Mouse (Mus musculus): ENCODE results near the gene Kbtbd12. TPM values are rescaled to one million over a fixed set of nuclear protein-coding genes. Genes with fewer than 3 reads are reported as not detected.

Kbtbd12 gene
- total RNA-seq, 1 experiment = 0.09 TPM

DNA sequence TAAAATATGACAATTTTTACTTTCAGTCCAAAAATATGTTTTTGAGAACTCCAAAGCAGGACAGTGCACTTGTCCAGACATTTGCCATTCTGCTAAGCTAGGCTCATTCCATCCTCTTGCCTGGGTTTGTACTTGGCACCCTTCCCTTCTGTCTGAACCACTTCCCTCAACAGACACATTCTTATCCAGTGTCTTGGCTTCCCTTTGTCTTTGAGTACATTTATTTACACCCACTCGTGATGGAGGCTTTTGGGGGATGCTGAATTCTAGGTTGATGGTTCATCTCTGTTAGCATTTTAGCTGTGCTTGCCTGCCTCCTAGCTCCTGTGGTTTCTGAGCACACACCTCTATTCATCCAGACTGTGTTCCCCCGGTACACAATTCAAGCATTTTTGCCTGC, 31.3 kb downstream of the Kbtbd12 start:
- no peaks in the 10 kb centered on the region for H3K36me3 ChIP-seq (ENCODE audit: control insufficient read depth, insufficient read depth, low read length, poor library complexity, severe bottlenecking)
- no peak for TF ChIP-seq ZC3H11A (IDR thresholded peaks at IDR 0.05; ENCODE audit: borderline replicate concordance, low read depth, low read length)
- no peak for TF ChIP-seq CHD2 (IDR thresholded peaks at IDR 0.05; ENCODE audit: low read depth, low read length)
- TF ChIP-seq ZNF384 (IDR thresholded peaks at IDR 0.05; ENCODE audit: low read depth, low read length) = no peak
- TF ChIP-seq MAFK (IDR thresholded peaks at IDR 0.05; ENCODE audit: insufficient read depth, low read depth, low read length) = no peak
- TF ChIP-seq HCFC1 (IDR thresholded peaks at IDR 0.05; ENCODE audit: borderline replicate concordance, insufficient read depth, low read length) = no peak
- H3K27ac ChIP-seq (ENCODE audit: insufficient read depth, low read depth, low read length, poor library complexity, severe bottlenecking) = no peak overlapping the region
- no peak overlapping the region for H3K4me3 ChIP-seq (ENCODE audit: insufficient read depth in 1 of 2, low read depth in 1 of 2, low read length in 2 of 2, poor library complexity in 1 of 2, severe bottlenecking in 1 of 2)
- in situ Hi-C loops (cut with MboI; ENCODE audit: low sequenced_read_pairs in 2 of 2, unreplicated experiment in 2 of 2) = no loop called here
- H3K9ac ChIP-seq (ENCODE audit: insufficient read depth, low read depth, low read length, poor library complexity, severe bottlenecking) = no peak overlapping the region
- H3K4me1 ChIP-seq (ENCODE audit: control insufficient read depth in 2 of 2, insufficient read depth in 2 of 2, low read length in 2 of 2, poor library complexity in 1 of 2) = no peaks in the 10 kb centered on the region
- H3K9me3 ChIP-seq (ENCODE audit: control insufficient read depth, insufficient read depth, low read depth, low read length) = no peaks in the 10 kb centered on the region
- DNase-seq (ENCODE audit: low read depth, low spot score) = no peak

DNA sequence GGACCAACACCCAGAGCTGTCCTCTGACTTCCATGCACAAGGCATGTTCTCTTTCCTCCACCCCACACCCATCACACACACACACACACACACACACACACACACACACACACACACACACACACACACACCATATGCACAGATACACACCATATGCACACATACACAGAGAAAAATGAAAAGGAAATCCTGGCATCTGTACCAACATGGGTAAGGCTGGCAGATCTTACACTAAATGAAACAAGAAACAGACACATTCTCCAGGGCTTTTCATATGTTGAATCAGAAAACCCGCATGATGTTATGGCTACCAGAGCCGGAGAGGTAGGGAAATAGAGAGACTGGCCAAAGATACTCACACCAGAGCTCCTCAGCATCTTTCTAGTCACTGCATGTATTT, 32.0 kb downstream of the Kbtbd12 start:
- TF ChIP-seq HCFC1 (IDR thresholded peaks at IDR 0.05; ENCODE audit: borderline replicate concordance, insufficient read depth, low read length) = no peak
- no peak for TF ChIP-seq MAFK (IDR thresholded peaks at IDR 0.05; ENCODE audit: insufficient read depth, low read depth, low read length)
- no peak for TF ChIP-seq ZC3H11A (IDR thresholded peaks at IDR 0.05; ENCODE audit: borderline replicate concordance, low read depth, low read length)
- TF ChIP-seq CHD2 (IDR thresholded peaks at IDR 0.05; ENCODE audit: low read depth, low read length) = no peak
- TF ChIP-seq ZNF384 (IDR thresholded peaks at IDR 0.05; ENCODE audit: low read depth, low read length) = no peak
- in situ Hi-C loops (cut with MboI; ENCODE audit: low sequenced_read_pairs in 2 of 2, unreplicated experiment in 2 of 2) = no loop called here
- DNase-seq (ENCODE audit: low read depth, low spot score) = no peak

DNA sequence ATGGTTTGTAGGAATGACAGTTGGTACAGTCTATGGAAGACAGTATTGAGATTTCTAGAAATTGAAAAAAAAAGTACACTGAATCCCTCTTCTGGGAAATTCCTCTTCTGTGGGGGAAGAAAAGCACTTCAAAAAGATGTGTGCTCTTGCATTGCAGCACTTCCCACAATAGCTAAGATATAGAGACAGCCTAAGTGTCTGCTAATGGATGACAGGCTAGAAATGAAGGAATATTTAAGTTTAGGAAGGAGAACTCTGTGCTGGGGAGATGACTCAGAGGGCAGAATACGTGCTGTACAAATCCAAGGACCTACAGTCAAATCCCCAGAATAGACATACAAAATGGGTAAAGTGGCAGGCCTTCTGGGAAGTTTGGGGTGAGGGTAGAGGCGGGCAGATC, 32.5 kb downstream of the Kbtbd12 start:
- Histone ChIP-seq H3K4me3 (ENCODE audit: insufficient read depth in 1 of 2, low read depth in 1 of 2, low read length in 2 of 2, poor library complexity in 1 of 2, severe bottlenecking in 1 of 2) (no peak overlapping the region), H3K9ac (ENCODE audit: insufficient read depth, low read depth, low read length, poor library complexity, severe bottlenecking) (no peak overlapping the region), H3K36me3 (ENCODE audit: control insufficient read depth, insufficient read depth, low read length, poor library complexity, severe bottlenecking) (no peaks in the 10 kb centered on the region), H3K9me3 (ENCODE audit: control insufficient read depth, insufficient read depth, low read depth, low read length) (no peaks in the 10 kb centered on the region), H3K4me1 (ENCODE audit: control insufficient read depth in 2 of 2, insufficient read depth in 2 of 2, low read length in 2 of 2, poor library complexity in 1 of 2) (no peaks in the 10 kb centered on the region), H3K27ac (ENCODE audit: insufficient read depth, low read depth, low read length, poor library complexity, severe bottlenecking) (no peak overlapping the region)
- TF ChIP-seq MAFK (IDR thresholded peaks at IDR 0.05; ENCODE audit: insufficient read depth, low read depth, low read length) (no peak), CHD2 (IDR thresholded peaks at IDR 0.05; ENCODE audit: low read depth, low read length) (no peak), ZNF384 (IDR thresholded peaks at IDR 0.05; ENCODE audit: low read depth, low read length) (no peak), ZC3H11A (IDR thresholded peaks at IDR 0.05; ENCODE audit: borderline replicate concordance, low read depth, low read length) (no peak), HCFC1 (IDR thresholded peaks at IDR 0.05; ENCODE audit: borderline replicate concordance, insufficient read depth, low read length) (no peak)
- in situ Hi-C loops (cut with MboI; ENCODE audit: low sequenced_read_pairs in 2 of 2, unreplicated experiment in 2 of 2) = no loop called here
- no peak for DNase-seq (ENCODE audit: low read depth, low spot score)

More for the DNA sequence above, 32.0 kb downstream of the Kbtbd12 start:
- Histone ChIP-seq H3K27ac (ENCODE audit: insufficient read depth, low read depth, low read length, poor library complexity, severe bottlenecking) (no peak overlapping the region), H3K4me1 (ENCODE audit: control insufficient read depth in 2 of 2, insufficient read depth in 2 of 2, low read length in 2 of 2, poor library complexity in 1 of 2) (no peaks in the 10 kb centered on the region), H3K9ac (ENCODE audit: insufficient read depth, low read depth, low read length, poor library complexity, severe bottlenecking) (no peak overlapping the region), H3K9me3 (ENCODE audit: control insufficient read depth, insufficient read depth, low read depth, low read length) (no peaks in the 10 kb centered on the region), H3K36me3 (ENCODE audit: control insufficient read depth, insufficient read depth, low read length, poor library complexity, severe bottlenecking) (no peaks in the 10 kb centered on the region), H3K4me3 (ENCODE audit: insufficient read depth in 1 of 2, low read depth in 1 of 2, low read length in 2 of 2, poor library complexity in 1 of 2, severe bottlenecking in 1 of 2) (no peak overlapping the region)

DNA sequence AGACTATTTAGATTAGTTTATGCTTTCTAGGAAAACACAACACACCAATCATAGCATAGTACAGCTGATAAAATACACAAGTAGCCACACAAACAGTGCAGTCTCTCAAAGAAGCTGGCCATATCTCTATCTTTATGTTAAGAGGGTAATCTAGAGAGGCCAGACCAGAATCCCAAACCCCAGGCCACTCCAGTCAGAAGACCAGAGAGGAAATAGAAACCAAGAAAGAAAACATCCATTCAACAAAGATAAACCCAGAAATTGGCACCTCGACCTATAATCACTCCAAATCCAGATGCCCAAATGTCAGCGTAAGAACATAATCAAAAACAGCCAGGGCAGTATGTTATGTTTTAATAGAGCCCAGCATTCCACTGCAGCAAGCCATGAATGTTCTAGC, 41.6 kb downstream of the Kbtbd12 start:
- H3K4me3 ChIP-seq (ENCODE audit: insufficient read depth in 1 of 2, low read depth in 1 of 2, low read length in 2 of 2, poor library complexity in 1 of 2, severe bottlenecking in 1 of 2) = no peak overlapping the region
- no peaks in the 10 kb centered on the region for H3K4me1 ChIP-seq (ENCODE audit: control insufficient read depth in 2 of 2, insufficient read depth in 2 of 2, low read length in 2 of 2, poor library complexity in 1 of 2)
- H3K9ac ChIP-seq (ENCODE audit: insufficient read depth, low read depth, low read length, poor library complexity, severe bottlenecking) = no peak overlapping the region
- DNase-seq (ENCODE audit: low read depth, low spot score) = no peak
- no peak overlapping the region for H3K27ac ChIP-seq (ENCODE audit: insufficient read depth, low read depth, low read length, poor library complexity, severe bottlenecking)
- in situ Hi-C loops (cut with MboI; ENCODE audit: low sequenced_read_pairs in 2 of 2, unreplicated experiment in 2 of 2) = no loop called here
- H3K9me3 ChIP-seq (ENCODE audit: control insufficient read depth, insufficient read depth, low read depth, low read length) = no peaks in the 10 kb centered on the region
- H3K36me3 ChIP-seq (ENCODE audit: control insufficient read depth, insufficient read depth, low read length, poor library complexity, severe bottlenecking) = no peaks in the 10 kb centered on the region
- TF ChIP-seq ZNF384 (IDR thresholded peaks at IDR 0.05; ENCODE audit: low read depth, low read length) (no peak), MAFK (IDR thresholded peaks at IDR 0.05; ENCODE audit: insufficient read depth, low read depth, low read length) (no peak), CHD2 (IDR thresholded peaks at IDR 0.05; ENCODE audit: low read depth, low read length) (no peak), HCFC1 (IDR thresholded peaks at IDR 0.05; ENCODE audit: borderline replicate concordance, insufficient read depth, low read length) (no peak), ZC3H11A (IDR thresholded peaks at IDR 0.05; ENCODE audit: borderline replicate concordance, low read depth, low read length) (no peak)

DNA sequence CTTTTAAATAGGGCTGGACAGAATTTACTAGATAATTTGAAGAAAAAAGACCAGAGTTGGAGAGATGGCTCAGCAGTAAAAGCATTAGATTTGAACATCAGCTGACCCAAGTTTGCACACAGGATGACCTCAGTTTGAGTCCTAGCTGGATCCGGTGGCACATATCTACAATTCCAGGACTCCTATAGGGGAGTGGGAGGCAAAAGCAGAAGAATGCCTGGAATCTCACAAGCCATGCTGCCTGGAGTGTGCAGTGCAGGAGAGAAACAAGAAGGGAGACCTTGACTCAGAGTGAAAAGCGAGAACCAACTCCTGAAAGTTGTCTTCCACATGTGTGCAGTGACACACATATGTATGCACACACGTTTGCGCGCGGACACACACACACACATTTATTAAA, 45.4 kb downstream of the Kbtbd12 start:
- TF ChIP-seq MAFK (IDR thresholded peaks at IDR 0.05; ENCODE audit: insufficient read depth, low read depth, low read length) (no peak), ZC3H11A (IDR thresholded peaks at IDR 0.05; ENCODE audit: borderline replicate concordance, low read depth, low read length) (no peak)
- Histone ChIP-seq H3K9me3 (ENCODE audit: control insufficient read depth, insufficient read depth, low read depth, low read length) (no peaks in the 10 kb centered on the region), H3K4me3 (ENCODE audit: insufficient read depth in 1 of 2, low read depth in 1 of 2, low read length in 2 of 2, poor library complexity in 1 of 2, severe bottlenecking in 1 of 2) (no peak overlapping the region), H3K9ac (ENCODE audit: insufficient read depth, low read depth, low read length, poor library complexity, severe bottlenecking) (no peak overlapping the region), H3K27ac (ENCODE audit: insufficient read depth, low read depth, low read length, poor library complexity, severe bottlenecking) (no peak overlapping the region), H3K36me3 (ENCODE audit: control insufficient read depth, insufficient read depth, low read length, poor library complexity, severe bottlenecking) (no peaks in the 10 kb centered on the region), H3K4me1 (ENCODE audit: control insufficient read depth in 2 of 2, insufficient read depth in 2 of 2, low read length in 2 of 2, poor library complexity in 1 of 2) (no peaks in the 10 kb centered on the region)
- in situ Hi-C loops (cut with MboI; ENCODE audit: low sequenced_read_pairs in 2 of 2, unreplicated experiment in 2 of 2) = no loop called here
- DNase-seq (ENCODE audit: low read depth, low spot score) = no peak
